ENCODE assay signal across 8 mouse cellular contexts in genomic region chr13:96431595-96432156, GRCm38 (mm10). TPM values are rescaled to one million over a fixed set of nuclear protein-coding genes. Genes with fewer than 3 reads are reported as not detected.
DNase-seq lines count a peak whose midpoint lies in the region; ATAC-seq lines count a peak whose summit lies in the region.

No protein-coding gene starts in this region.

- peak; percentile 82 for DNase-seq in R1 (ENCODE audit: low read depth, low spot score)
- peak; percentile 87 to 94 for DNase-seq in cerebellum, postnatal 25 days
- peak; percentile 86 for DNase-seq in gastrocnemius, adult 18-20 months (ENCODE audit: low spot score)
- DNase-seq in layer of hippocampus, postnatal 36 days, result peak; percentile 84
- DNase-seq in lung, postnatal 36 days, result peak; percentile 95
- DNase-seq in retina, postnatal 1 day, result peak; percentile 88
- DNase-seq in thymus, postnatal 4 days, result peak; percentile 95

- no peaks in the 10 kb centered on the region for H3K4me1 ChIP-seq in hindbrain, embryonic 15.5 days (replicated peaks)

- no peaks in the 10 kb centered on the region for H3K9me3 ChIP-seq in hindbrain, embryonic 15.5 days

- peak; percentile 83 for ATAC-seq in hindbrain, embryonic 15.5 days (ENCODE audit: low FRiP score, low read depth)

- no peak overlapping the region for H3K4me3 ChIP-seq in hindbrain, embryonic 15.5 days

- H3K36me3 ChIP-seq in hindbrain, embryonic 15.5 days, result no peaks in the 10 kb centered on the region

- WGBS in hindbrain, embryonic 15.5 days, result 41% methylated on average over 12 of the region's 12 CpGs

- no peak overlapping the region for H3K27ac ChIP-seq in hindbrain, embryonic 15.5 days (replicated peaks)

- H3K27me3 ChIP-seq in hindbrain, embryonic 15.5 days, result no peaks in the 10 kb centered on the region

- no peak overlapping the region for H3K4me2 ChIP-seq in hindbrain, embryonic 15.5 days

- H3K9ac ChIP-seq in hindbrain, embryonic 15.5 days, result no peak overlapping the region

RNA-seq across cellular contexts. Expression of gene Ankdd1b, which starts 39.3 kb away (rescaled TPM):
- under 1 TPM in 1 of 2 experiments, not detected in 1; 0.52 TPM for total RNA-seq in gastrocnemius, adult 18-20 months (2021)
- not detected in 2 replicates for polyA plus RNA-seq in hindbrain, embryonic 15.5 days (2015; fragmentation: Nextera tagmentation; extraction: Ambion mirVana)
- total RNA-seq in layer of hippocampus, postnatal 36 days (2021), result under 1 TPM in 1 of 2 experiments, not detected in 1; 0.32 TPM

RNA-seq across cellular contexts. Expression of gene Poc5, which starts 43.6 kb away (rescaled TPM):
- total RNA-seq in gastrocnemius, adult 18-20 months (2021), result 1 to 10 TPM; 5.3 to 5.5 TPM
- 18.7 and 19.5 TPM in 2 replicates for polyA plus RNA-seq in hindbrain, embryonic 15.5 days (2015; fragmentation: Nextera tagmentation; extraction: Ambion mirVana)
- 10 to 100 TPM; 29.4 to 37.8 TPM for total RNA-seq in layer of hippocampus, postnatal 36 days (2021)

RNA-seq across cellular contexts. Expression of gene Gm17622, which starts 58.9 kb away (rescaled TPM):
- not detected for total RNA-seq in gastrocnemius, adult 18-20 months (2021)
- polyA plus RNA-seq in hindbrain, embryonic 15.5 days (2015; fragmentation: Nextera tagmentation; extraction: Ambion mirVana), result not detected in 2 replicates
- not detected for total RNA-seq in layer of hippocampus, postnatal 36 days (2021)

Comparison
In these comparisons a context has a peak if more than half of its experiments do, and no peak if none do; other contexts are left out.
1. RNA of gene Poc5, which starts 43.6 kb away (total RNA-seq): 29.4 to 37.8 TPM in layer of hippocampus, postnatal 36 days; 5.3 to 5.5 TPM in gastrocnemius, adult 18-20 months; every median in the first group is over 4 times any median in the second.
2. Peak in every context shown above with its lines, with median percentiles within 50 percentile points of each other: DNase-seq.